Mouse (Mus musculus): ENCODE measurements around the gene Hist1h4b. TPM values are rescaled to one million over a fixed set of nuclear protein-coding genes. Genes with fewer than 3 reads are reported as not detected.

Gene Hist1h4b
- polyA plus RNA-seq, 1 experiment from 2014 or later = 4.6 TPM

DNA sequence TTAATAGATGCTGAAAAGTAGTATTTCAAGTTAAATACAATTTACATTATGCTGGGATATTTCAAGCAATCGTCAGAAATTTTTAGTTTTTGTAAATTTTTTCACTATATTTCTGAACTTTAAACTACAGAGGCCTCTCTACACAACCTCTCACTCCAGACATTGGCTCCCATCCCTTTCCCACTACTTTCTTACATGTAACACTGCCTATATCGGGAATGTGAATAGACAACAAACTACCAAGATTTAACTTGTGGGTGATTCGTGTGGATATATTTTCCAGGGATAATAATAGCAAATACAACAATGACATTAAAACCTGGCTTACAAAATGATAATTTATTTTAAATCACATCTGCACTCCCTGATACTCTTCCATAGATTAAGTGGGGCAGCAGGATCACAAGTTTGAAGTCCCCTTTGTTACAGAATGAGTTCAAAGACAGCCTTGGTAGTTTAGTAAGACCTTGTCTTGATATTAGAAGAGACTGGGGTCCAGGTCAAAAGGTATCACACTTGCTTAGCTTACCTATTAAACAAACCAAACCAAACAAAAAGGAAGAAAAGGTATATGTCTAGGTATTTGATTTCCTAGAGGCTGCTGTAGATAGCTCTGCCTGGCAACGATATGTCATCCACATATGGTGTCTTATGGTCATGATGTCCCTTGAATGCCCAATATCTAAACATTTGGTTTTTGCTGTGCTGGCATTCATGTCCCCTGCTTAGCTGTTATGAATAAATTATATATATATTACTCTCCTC is 3.3 kb upstream of the Hist1h4b start:
- peak overlapping the region; percentile 55 for H3K4me2 ChIP-seq (replicated peaks; ENCODE audit: low read depth, low read length)
- H3K27ac ChIP-seq (ENCODE audit: low read length) = peak overlapping the region; percentile 28
- no peak overlapping the region for H3K9ac ChIP-seq (replicated peaks; ENCODE audit: low read length)
- no peak overlapping the region for H3K4me3 ChIP-seq (ENCODE audit: low read length)
- 60% methylated on average over 4 of the region's 4 CpGs for WGBS
- H3K27me3 ChIP-seq (ENCODE audit: insufficient read depth, low read length) = no peaks in the 10 kb centered on the region
- no peak for ATAC-seq (ENCODE audit: low FRiP score, low TSS enrichment)
- H3K36me3 ChIP-seq (ENCODE audit: insufficient read depth, low read length) = no peaks in the 10 kb centered on the region
- H3K9me3 ChIP-seq (ENCODE audit: low read length) = no peaks in the 10 kb centered on the region
- H3K4me1 ChIP-seq (ENCODE audit: insufficient read depth, low read length) = peaks cover 6% of the 10 kb centered on the region

- Histone ChIP-seq H3K9me3 (ENCODE audit: low read length) (no peaks in the 10 kb centered on the region), H3K9ac (replicated peaks; ENCODE audit: low read length) (no peak overlapping the region), H3K27me3 (ENCODE audit: insufficient read depth, low read length) (no peaks in the 10 kb centered on the region), H3K4me1 (ENCODE audit: insufficient read depth, low read length) (peaks cover 9% of the 10 kb centered on the region), H3K4me3 (ENCODE audit: low read length) (no peak overlapping the region), H3K36me3 (ENCODE audit: insufficient read depth, low read length) (no peaks in the 10 kb centered on the region), H3K4me2 (replicated peaks; ENCODE audit: low read depth, low read length) (no peak overlapping the region), H3K27ac (ENCODE audit: low read length) (no peak overlapping the region)
- no peak for ATAC-seq (ENCODE audit: low FRiP score, low TSS enrichment)
These were observed 1.8 kb upstream of the Hist1h4b start for GRCm38 (mm10) chr13:23755000-23755399.

DNA sequence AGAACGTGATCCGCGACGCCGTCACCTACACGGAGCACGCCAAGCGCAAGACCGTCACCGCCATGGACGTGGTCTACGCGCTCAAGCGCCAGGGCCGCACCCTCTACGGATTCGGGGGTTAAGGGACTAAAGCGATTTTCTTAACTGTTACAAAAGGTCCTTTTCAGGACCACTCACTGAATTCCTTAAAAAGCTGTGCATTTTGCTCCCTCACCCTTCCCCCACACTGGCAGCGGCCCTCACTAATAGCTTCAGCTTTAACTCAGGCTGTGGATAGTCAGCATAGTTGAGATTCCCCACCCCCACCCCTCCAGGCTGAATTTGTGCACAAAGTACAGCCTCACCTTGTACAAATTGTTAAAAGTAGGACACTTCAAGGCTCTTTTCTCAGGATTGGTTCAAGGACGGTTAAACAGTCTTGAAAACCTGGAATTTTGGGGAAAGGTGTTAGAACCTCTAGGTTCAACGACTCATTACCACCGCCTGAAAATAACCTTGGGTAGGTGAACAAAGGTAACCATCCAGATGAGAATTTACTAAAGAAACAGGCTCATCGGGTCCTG is 479 bp downstream of the Hist1h4b start:
- H3K9ac ChIP-seq (replicated peaks; ENCODE audit: low read length) = peak overlapping the region; percentile 77
- H3K4me2 ChIP-seq (replicated peaks; ENCODE audit: low read depth, low read length) = peak overlapping the region; percentile 77
- H3K36me3 ChIP-seq (ENCODE audit: insufficient read depth, low read length) = no peaks in the 10 kb centered on the region
- no peaks in the 10 kb centered on the region for H3K27me3 ChIP-seq (ENCODE audit: insufficient read depth, low read length)
- H3K4me1 ChIP-seq (ENCODE audit: insufficient read depth, low read length) = peaks cover 15% of the 10 kb centered on the region
- peak overlapping the region; percentile 51 for H3K4me3 ChIP-seq (ENCODE audit: low read length)
- H3K9me3 ChIP-seq (ENCODE audit: low read length) = no peaks in the 10 kb centered on the region
- H3K27ac ChIP-seq (ENCODE audit: low read length) = peak overlapping the region; percentile 97
- no peak; the same call in none of the 2 replicates for ATAC-seq (ENCODE audit: low FRiP score, low TSS enrichment)
- 1% methylated on average over 17 of the region's 23 CpGs for WGBS

DNA sequence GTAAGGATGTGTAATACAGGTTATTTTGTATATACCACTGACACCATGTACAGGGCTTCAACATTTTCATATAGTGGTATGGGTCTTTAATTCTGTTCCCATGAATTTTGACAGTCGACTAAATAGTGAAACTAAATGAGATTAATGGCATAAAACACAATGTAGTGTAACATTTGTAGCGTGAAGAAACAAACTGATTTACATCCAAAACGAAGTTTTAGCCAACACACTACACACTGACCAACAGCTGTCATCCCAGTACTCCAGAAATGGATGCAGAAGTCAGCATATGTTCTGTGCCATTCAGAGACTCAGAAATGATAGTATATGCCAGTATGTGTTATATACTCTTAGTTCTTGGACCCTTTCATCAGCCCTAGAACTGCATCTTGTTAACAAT is 1.1 kb downstream of the Hist1h4b start:
- Histone ChIP-seq H3K27me3 (ENCODE audit: insufficient read depth, low read length) (no peaks in the 10 kb centered on the region), H3K9me3 (ENCODE audit: low read length) (no peaks in the 10 kb centered on the region), H3K4me1 (ENCODE audit: insufficient read depth, low read length) (peaks cover 18% of the 10 kb centered on the region), H3K4me3 (ENCODE audit: low read length) (no peak overlapping the region), H3K36me3 (ENCODE audit: insufficient read depth, low read length) (no peaks in the 10 kb centered on the region), H3K9ac (replicated peaks; ENCODE audit: low read length) (no peak overlapping the region), H3K27ac (ENCODE audit: low read length) (0 out of 2 replicates have a peak overlapping the region, but pooled peaks have one; percentile 46), H3K4me2 (replicated peaks; ENCODE audit: low read depth, low read length) (0 out of 2 replicates have a peak overlapping the region, but pooled peaks have one; percentile 31)
- WGBS = 36% methylated on average over 3 of the region's 3 CpGs
- ATAC-seq (ENCODE audit: low FRiP score, low TSS enrichment) = no peak

GRCm38 (mm10) chr13:23759251-23759771 is 2.5 kb downstream of the Hist1h4b start:
- ATAC-seq (ENCODE audit: low FRiP score, low TSS enrichment) = no peak
- Histone ChIP-seq H3K4me1 (ENCODE audit: insufficient read depth, low read length) (peaks cover 28% of the 10 kb centered on the region), H3K9ac (replicated peaks; ENCODE audit: low read length) (no peak overlapping the region), H3K36me3 (ENCODE audit: insufficient read depth, low read length) (no peaks in the 10 kb centered on the region), H3K4me3 (ENCODE audit: low read length) (no peak overlapping the region), H3K9me3 (ENCODE audit: low read length) (no peaks in the 10 kb centered on the region), H3K27me3 (ENCODE audit: insufficient read depth, low read length) (no peaks in the 10 kb centered on the region), H3K4me2 (replicated peaks; ENCODE audit: low read depth, low read length) (no peak overlapping the region), H3K27ac (ENCODE audit: low read length) (no peak overlapping the region)
- 67% methylated on average over 3 of the region's 3 CpGs for WGBS

DNA sequence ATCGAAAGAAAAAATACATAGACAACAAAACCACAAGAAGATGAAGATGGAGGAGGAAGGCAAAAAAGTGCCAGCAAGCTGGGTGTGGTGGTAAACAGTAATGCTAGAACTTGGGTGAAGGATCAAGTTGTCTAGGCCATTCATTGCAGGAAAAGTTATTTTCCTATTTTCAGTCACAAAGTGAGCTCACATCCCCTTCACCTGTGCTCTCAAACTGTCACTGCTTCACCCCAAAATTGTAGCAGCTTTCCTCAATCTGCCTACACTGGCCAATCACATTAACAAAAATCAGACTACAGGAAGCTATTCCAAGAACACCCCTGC is 3.1 kb downstream of the Hist1h4b start:
- Histone ChIP-seq H3K9ac (replicated peaks; ENCODE audit: low read length) (peak overlapping the region; percentile 83), H3K4me3 (ENCODE audit: low read length) (peak overlapping the region; percentile 70), H3K4me2 (replicated peaks; ENCODE audit: low read depth, low read length) (peak overlapping the region; percentile 90), H3K27ac (ENCODE audit: low read length) (peak overlapping the region; percentile 99), H3K27me3 (ENCODE audit: insufficient read depth, low read length) (no peaks in the 10 kb centered on the region), H3K9me3 (ENCODE audit: low read length) (no peaks in the 10 kb centered on the region), H3K4me1 (ENCODE audit: insufficient read depth, low read length) (peaks cover 31% of the 10 kb centered on the region), H3K36me3 (ENCODE audit: insufficient read depth, low read length) (no peaks in the 10 kb centered on the region)
- ATAC-seq (ENCODE audit: low FRiP score, low TSS enrichment) = no peak
- 81% methylated on average over 1 of the region's 1 CpGs for WGBS

DNA sequence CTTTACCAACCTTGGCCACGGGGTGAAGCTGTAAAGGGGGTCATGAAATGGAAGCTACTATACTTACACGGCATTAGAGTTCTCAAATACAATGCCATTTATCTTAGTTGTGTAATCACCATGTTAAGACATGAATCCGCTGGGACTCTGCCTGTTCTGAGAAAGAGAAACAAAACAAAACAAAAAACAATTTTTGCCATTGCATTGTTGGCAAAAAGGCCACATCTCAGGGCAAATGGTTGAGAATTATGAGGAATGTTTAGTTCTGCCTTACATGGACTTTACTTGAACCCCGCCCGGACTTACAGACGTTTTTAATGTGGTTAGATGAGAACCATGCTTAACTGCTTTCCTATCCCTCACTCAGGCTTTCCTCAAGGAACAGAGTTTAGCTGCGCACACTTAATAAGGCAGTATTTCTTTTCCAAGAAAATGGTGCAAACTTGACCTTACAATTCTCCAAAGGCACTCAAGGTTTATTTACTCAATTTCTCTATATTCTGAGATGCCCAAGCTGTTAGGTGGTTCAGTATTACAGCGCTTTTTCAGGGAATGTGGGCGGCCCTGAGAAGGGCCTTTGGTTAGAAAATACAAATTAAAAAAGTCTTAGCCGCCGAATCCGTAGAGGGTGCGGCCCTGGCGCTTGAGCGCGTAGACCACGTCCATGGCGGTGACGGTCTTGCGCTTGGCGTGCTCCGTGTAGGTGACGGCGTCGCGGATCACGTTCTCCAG is 3.6 kb downstream of the Hist1h4b start:
- H3K27ac ChIP-seq (ENCODE audit: low read length) = peak overlapping the region; percentile 99
- ATAC-seq (ENCODE audit: low FRiP score, low TSS enrichment) = no peak
- WGBS = 2% methylated on average over 18 of the region's 27 CpGs
- H3K4me1 ChIP-seq (ENCODE audit: insufficient read depth, low read length) = peaks cover 31% of the 10 kb centered on the region
- H3K9me3 ChIP-seq (ENCODE audit: low read length) = no peaks in the 10 kb centered on the region
- H3K9ac ChIP-seq (replicated peaks; ENCODE audit: low read length) = peak overlapping the region; percentile 83
- H3K4me3 ChIP-seq (ENCODE audit: low read length) = peak overlapping the region; percentile 70
- no peaks in the 10 kb centered on the region for H3K36me3 ChIP-seq (ENCODE audit: insufficient read depth, low read length)
- no peaks in the 10 kb centered on the region for H3K27me3 ChIP-seq (ENCODE audit: insufficient read depth, low read length)
- H3K4me2 ChIP-seq (replicated peaks; ENCODE audit: low read depth, low read length) = peak overlapping the region; percentile 90

- under 1% methylated on average over 64 of the region's 72 CpGs for WGBS
- H3K4me1 ChIP-seq (ENCODE audit: insufficient read depth, low read length) = peaks cover 31% of the 10 kb centered on the region
- no peaks in the 10 kb centered on the region for H3K9me3 ChIP-seq (ENCODE audit: low read length)
- peak within 1 kb of the TSS; percentile 70 for H3K4me3 ChIP-seq (ENCODE audit: low read length)
- H3K27me3 ChIP-seq (ENCODE audit: insufficient read depth, low read length) = no peaks in the 10 kb centered on the region
- peak within 1 kb of the TSS; percentile 83 for H3K9ac ChIP-seq (replicated peaks; ENCODE audit: low read length)
- peak; percentile 80 for ATAC-seq (ENCODE audit: low FRiP score, low TSS enrichment)
- H3K4me2 ChIP-seq (replicated peaks; ENCODE audit: low read depth, low read length) = peak within 1 kb of the TSS; percentile 90
- no peaks in the 10 kb centered on the region for H3K36me3 ChIP-seq (ENCODE audit: insufficient read depth, low read length)
- peak within 1 kb of the TSS; percentile 99 for H3K27ac ChIP-seq (ENCODE audit: low read length)
These were observed 4.4 kb downstream of the Hist1h4b start, which contains the start of gene Hist1h4a for GRCm38 (mm10) chr13:23760972-23761864. Hist1h4a (minus strand) TSS chr13:23761230.

All from kidney, embryonic 16.5 days (tissue).